Mouse (Mus musculus) erythroblast, embryonic 14.5 days (primary cell): ENCODE data around the gene Chmp3.

Experiments used
- GATA1 ChIP-seq: IDR thresholded peaks from 2 replicates; pipeline ENCODE4 v1.6.1; 2012; ENCODE audit warnings: low read length, inconsistent platforms, mixed read lengths
- TAL1 ChIP-seq: IDR thresholded peaks from 3 replicates; pipeline ENCODE4 v1.6.1; 2012; ENCODE audit warnings: low read length, inconsistent platforms, mixed read lengths

DNA sequence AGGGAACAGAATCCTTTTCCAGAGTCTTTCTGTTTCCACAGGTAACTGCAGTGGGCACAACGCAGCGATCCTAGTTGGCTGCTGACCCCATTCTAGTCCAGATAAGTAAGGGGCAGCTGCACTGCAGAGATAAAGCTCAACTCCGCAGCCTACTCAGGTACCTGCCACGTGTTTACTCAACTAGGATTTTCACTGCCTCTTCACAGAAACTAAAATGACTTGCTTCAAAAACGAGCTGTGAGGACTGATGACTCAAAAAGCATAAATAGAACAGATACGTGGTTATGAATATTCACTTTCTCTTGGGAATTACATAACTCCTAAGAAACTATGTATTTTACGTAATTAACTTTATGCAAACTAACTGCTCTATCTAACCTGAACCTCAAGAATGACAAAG is 66.4 kb downstream of the Chmp3 start:
- TF ChIP-seq GATA1, result peak; percentile 76
- TF ChIP-seq TAL1, result peak; percentile 80
